ENCODE assay signal across 9 mouse cellular contexts in genomic region chr11:96074351-96075176, GRCm38 (mm10). TPM values are rescaled to one million over a fixed set of nuclear protein-coding genes. Genes with fewer than 3 reads are reported as not detected.
DNase-seq lines count a peak whose midpoint lies in the region; ATAC-seq and TF ChIP-seq lines count a peak whose summit lies in the region.
"Had no signal": no experiment of that assay in that cellular context is flagged by ENCODE, and none has a peak within 500 bp of the region (broad histone marks: within the 10 kb centered on the region; RNA-seq: fewer than 3 reads in every experiment).

No protein-coding gene starts in this region.

- peak overlapping the region; percentile 72 for H3K27ac ChIP-seq in forebrain, postnatal 0 days (ENCODE audit: low read depth, low read length)
- H3K27ac ChIP-seq in kidney, postnatal 0 days = peak overlapping the region; percentile 81
- H3K27ac ChIP-seq in neural tube, embryonic 12.5 days = peak overlapping the region; percentile 15; the same call in 1 of the 2 replicates

- WGBS in forebrain, postnatal 0 days = 27% methylated on average over 17 of the region's 17 CpGs
- 9% methylated on average over 17 of the region's 17 CpGs for WGBS in kidney, postnatal 0 days
- WGBS in neural tube, embryonic 12.5 days = 21% methylated on average over 17 of the region's 17 CpGs

- H3K9me3 ChIP-seq in forebrain, postnatal 0 days (ENCODE audit: low read length) = no peaks in the 10 kb centered on the region
- H3K9me3 ChIP-seq in kidney, postnatal 0 days (replicated peaks; ENCODE audit: low read length) = no peaks in the 10 kb centered on the region
- H3K9me3 ChIP-seq in neural tube, embryonic 12.5 days = no peaks in the 10 kb centered on the region

- no peaks in the 10 kb centered on the region for H3K27me3 ChIP-seq in forebrain, postnatal 0 days (ENCODE audit: insufficient read depth, low read length)
- no peaks in the 10 kb centered on the region for H3K27me3 ChIP-seq in kidney, postnatal 0 days (ENCODE audit: insufficient read depth, low read length)
- H3K27me3 ChIP-seq in neural tube, embryonic 12.5 days (replicated peaks) = no peaks in the 10 kb centered on the region

- H3K36me3 ChIP-seq in forebrain, postnatal 0 days (ENCODE audit: insufficient read depth) = peaks cover 8% of the 10 kb centered on the region
- no peaks in the 10 kb centered on the region for H3K36me3 ChIP-seq in kidney, postnatal 0 days (ENCODE audit: insufficient read depth, low read length)
- H3K36me3 ChIP-seq in neural tube, embryonic 12.5 days = peaks cover 17% of the 10 kb centered on the region

- peak; percentile 25 to 43 for DNase-seq in left cerebral cortex, postnatal 25 days (ENCODE audit: low spot score in 2 of 2)
- DNase-seq in left cerebral cortex, postnatal 10 days (ENCODE audit: extremely low spot score in 1 of 2, low spot score in 2 of 2) = no peak
- peak; percentile 55 for DNase-seq in brain, adult 2 months (ENCODE audit: low read depth, low spot score)
- DNase-seq in forebrain, postnatal 0 days = no peak
- peak; percentile 8 for DNase-seq in kidney, postnatal 0 days (ENCODE audit: low spot score)
- no peak for DNase-seq in ovary, postnatal 10 days (ENCODE audit: low spot score)
- DNase-seq in natural killer cell, adult 2 months (ENCODE audit: low spot score in 2 of 2) = no peak

- TF ChIP-seq CTCF in forebrain, postnatal 0 days (IDR thresholded peaks at IDR 0.05; ENCODE audit: low read depth) = no peak
- no peak for TF ChIP-seq CTCF in kidney, postnatal 0 days (IDR thresholded peaks at IDR 0.05; ENCODE audit: low read depth)

- ATAC-seq in forebrain, postnatal 0 days = no peak
- no peak for ATAC-seq in kidney, postnatal 0 days (replicated peaks; ENCODE audit: low FRiP score, low read depth)
- ATAC-seq in neural tube, embryonic 12.5 days (ENCODE audit: low FRiP score, low read depth) = no peak

- intact Hi-C loops in left cerebral cortex, postnatal 25 days (cut with DNase I) = loop anchor here (1.0 to 10.0 kb wide), 3 partner anchors 9 to 700 kb away; partner anchors contain the start of genes Snx11 and Ube2z
- intact Hi-C loops in left cerebral cortex, postnatal 10 days (cut with DNase I) = no loop called here

- peak overlapping the region; percentile 72 for H3K9ac ChIP-seq in forebrain, postnatal 0 days
- H3K9ac ChIP-seq in kidney, postnatal 0 days (ENCODE audit: low read depth, low read length) = peak overlapping the region; percentile 72
- peak overlapping the region; percentile 73 for H3K9ac ChIP-seq in neural tube, embryonic 12.5 days

- H3K4me3 ChIP-seq in forebrain, postnatal 0 days (ENCODE audit: low read depth, low read length) = peak overlapping the region; percentile 60
- H3K4me3 ChIP-seq in kidney, postnatal 0 days (replicated peaks; ENCODE audit: low read depth, low read length) = peak overlapping the region; percentile 58
- H3K4me3 ChIP-seq in neural tube, embryonic 12.5 days = peak overlapping the region; percentile 56

- H3K4me2 ChIP-seq in forebrain, postnatal 0 days (ENCODE audit: low read depth) = peak overlapping the region; percentile 64
- H3K4me2 ChIP-seq in kidney, postnatal 0 days (ENCODE audit: low read length) = peak overlapping the region; percentile 76
- peak overlapping the region; percentile 76 for H3K4me2 ChIP-seq in neural tube, embryonic 12.5 days (replicated peaks)

- peaks cover 10% of the 10 kb centered on the region for H3K4me1 ChIP-seq in forebrain, postnatal 0 days (ENCODE audit: insufficient read depth)
- H3K4me1 ChIP-seq in kidney, postnatal 0 days (replicated peaks; ENCODE audit: insufficient read depth, low read length) = no peaks in the 10 kb centered on the region; the same call in 1 of the 2 replicates
- peaks cover 13% of the 10 kb centered on the region for H3K4me1 ChIP-seq in neural tube, embryonic 12.5 days

RNA-seq across cellular contexts. Expression of gene Atp5g1, which starts 0.9 kb away (rescaled TPM):
- 100 to 1,000 TPM; 435 to 483 TPM for total RNA-seq in left cerebral cortex, postnatal 25 days (2021)
- 100 to 1,000 TPM; 556 to 586 TPM for total RNA-seq in left cerebral cortex, postnatal 10 days (2021)
- total RNA-seq in forebrain, postnatal 0 days (2014; rRNA removed) = 348 and 355 TPM in 2 replicates
- polyA plus RNA-seq in forebrain, postnatal 0 days (2015; fragmentation: Nextera tagmentation; extraction: Ambion mirVana) = 925 and 1,026 TPM in 2 replicates
- 1,356 and 1,385 TPM in 2 replicates for polyA plus RNA-seq in kidney, postnatal 0 days (2015; fragmentation: Nextera tagmentation; extraction: Ambion mirVana)
- 483 and 502 TPM in 2 replicates for polyA plus RNA-seq in neural tube, embryonic 12.5 days (2016; fragmentation: Nextera tagmentation; extraction: Ambion mirVana)

RNA-seq across cellular contexts. Expression of gene Ube2z, which starts 9.4 kb away (rescaled TPM):
- total RNA-seq in left cerebral cortex, postnatal 25 days (2021) = 10 to 100 TPM; 54.9 to 58.7 TPM
- 10 to 100 TPM; 63.0 to 64.2 TPM for total RNA-seq in left cerebral cortex, postnatal 10 days (2021)
- 54.9 and 56.2 TPM in 2 replicates for total RNA-seq in forebrain, postnatal 0 days (2014; rRNA removed)
- 29.4 and 35.4 TPM in 2 replicates for polyA plus RNA-seq in forebrain, postnatal 0 days (2015; fragmentation: Nextera tagmentation; extraction: Ambion mirVana)
- polyA plus RNA-seq in kidney, postnatal 0 days (2015; fragmentation: Nextera tagmentation; extraction: Ambion mirVana) = 31.7 and 33.2 TPM in 2 replicates
- polyA plus RNA-seq in neural tube, embryonic 12.5 days (2016; fragmentation: Nextera tagmentation; extraction: Ambion mirVana) = 35.1 and 42.2 TPM in 2 replicates

RNA-seq across cellular contexts. Expression of gene Calcoco2, which starts 37.2 kb away (rescaled TPM):
- total RNA-seq in left cerebral cortex, postnatal 25 days (2021) = not detected
- not detected for total RNA-seq in left cerebral cortex, postnatal 10 days (2021)
- not detected in 2 replicates for total RNA-seq in forebrain, postnatal 0 days (2014; rRNA removed)
- 0.10 TPM in 1 of 2 replicates, not detected in the other for polyA plus RNA-seq in forebrain, postnatal 0 days (2015; fragmentation: Nextera tagmentation; extraction: Ambion mirVana)
- not detected in 2 replicates for polyA plus RNA-seq in kidney, postnatal 0 days (2015; fragmentation: Nextera tagmentation; extraction: Ambion mirVana)
- polyA plus RNA-seq in neural tube, embryonic 12.5 days (2016; fragmentation: Nextera tagmentation; extraction: Ambion mirVana) = not detected in 2 replicates
- total RNA-seq: common myeloid progenitor, adult 5-6 weeks had no signal

RNA-seq across cellular contexts. Expression of gene Snf8, which starts 39.9 kb away (rescaled TPM):
- total RNA-seq in left cerebral cortex, postnatal 25 days (2021) = 10 to 100 TPM; 95.0 to 97.4 TPM
- 10 to 100 TPM; 87.1 to 96.3 TPM for total RNA-seq in left cerebral cortex, postnatal 10 days (2021)
- total RNA-seq in forebrain, postnatal 0 days (2014; rRNA removed) = 36.5 and 36.7 TPM in 2 replicates
- polyA plus RNA-seq in forebrain, postnatal 0 days (2015; fragmentation: Nextera tagmentation; extraction: Ambion mirVana) = 112 and 120 TPM in 2 replicates
- polyA plus RNA-seq in kidney, postnatal 0 days (2015; fragmentation: Nextera tagmentation; extraction: Ambion mirVana) = 85.8 and 90.6 TPM in 2 replicates
- 130 and 134 TPM in 2 replicates for polyA plus RNA-seq in neural tube, embryonic 12.5 days (2016; fragmentation: Nextera tagmentation; extraction: Ambion mirVana)

RNA-seq across cellular contexts. Expression of gene Gip, which starts 50.2 kb away (rescaled TPM):
- not detected for total RNA-seq in left cerebral cortex, postnatal 25 days (2021)
- total RNA-seq in left cerebral cortex, postnatal 10 days (2021) = not detected
- total RNA-seq in forebrain, postnatal 0 days (2014; rRNA removed) = not detected in 2 replicates
- not detected in 2 replicates for polyA plus RNA-seq in forebrain, postnatal 0 days (2015; fragmentation: Nextera tagmentation; extraction: Ambion mirVana)
- not detected in 2 replicates for polyA plus RNA-seq in kidney, postnatal 0 days (2015; fragmentation: Nextera tagmentation; extraction: Ambion mirVana)
- not detected in 2 replicates for polyA plus RNA-seq in neural tube, embryonic 12.5 days (2016; fragmentation: Nextera tagmentation; extraction: Ambion mirVana)
- total RNA-seq: common myeloid progenitor, adult 5-6 weeks had no signal

Comparison
In these comparisons a context has a peak if more than half of its experiments do, and no peak if none do; other contexts are left out.
1. DNase-seq: peak in left cerebral cortex, postnatal 25 days (2 of 2), brain, adult 2 months (single experiment) and kidney, postnatal 0 days (single experiment); none in left cerebral cortex, postnatal 10 days (0 of 2), forebrain, postnatal 0 days (single experiment), ovary, postnatal 10 days (single experiment) and natural killer cell, adult 2 months (0 of 2).
2. H3K27ac ChIP-seq: peak in every context shown above with its lines; median percentile 81 in kidney, postnatal 0 days; 72 in forebrain, postnatal 0 days; 15 in neural tube, embryonic 12.5 days.
3. Peak in every context shown above with its lines, with median percentiles within 50 percentile points of each other: H3K4me2 ChIP-seq, H3K4me3 ChIP-seq and H3K9ac ChIP-seq.